Mouse (Mus musculus) liver, adult 2 months (tissue): Measurements from ENCODE around the gene Ulk4.

ENCODE experiments used
- CTCF ChIP-seq: fragments of 200-500 bp; IDR thresholded peaks from 2 replicates; pipeline ENCODE4 v1.5.1; 2011; ENCODE audit warnings: low read depth, low read length, control low read depth
- POLR2A ChIP-seq: fragments of 200-500 bp; IDR thresholded peaks from 2 replicates; pipeline ENCODE4 v1.6.1; 2011; ENCODE audit warnings: low read length, control low read depth; ENCODE audit not compliant: insufficient read depth; ENCODE audit errors: extremely low read depth

DNA sequence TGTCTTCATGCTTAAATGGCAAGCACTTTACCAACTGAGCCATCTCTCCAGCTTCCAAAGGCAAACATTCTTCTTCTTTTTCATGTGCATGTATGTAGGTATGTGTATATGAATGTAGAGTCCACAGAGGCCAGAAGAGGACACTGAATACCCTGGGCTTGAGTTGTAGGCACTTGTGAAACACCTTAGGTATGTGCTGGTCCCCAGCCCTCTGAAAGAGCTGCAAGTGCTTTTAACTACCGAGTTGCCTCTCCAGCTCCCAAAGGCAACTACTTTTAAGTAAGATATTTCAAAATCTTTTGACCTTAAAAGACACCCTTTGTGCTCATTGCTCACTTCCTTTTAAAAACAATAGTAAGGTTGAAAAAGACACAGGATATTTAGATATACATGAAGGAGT, 350.9 kb downstream of the Ulk4 start:
- no peak for TF ChIP-seq POLR2A
- TF ChIP-seq CTCF = no peak
